Mouse (Mus musculus) kidney, adult 9 months (tissue): ENCODE data around the gene Lrrc27.
A peak's percentile ranks its signal among the peaks of the same experiment; 100 is the strongest.

Experiments used
- DNase-seq: peaks from one replicate; pipeline ENCODE4 v3.0.0; 2022

Lrrc27 gene

DNA sequence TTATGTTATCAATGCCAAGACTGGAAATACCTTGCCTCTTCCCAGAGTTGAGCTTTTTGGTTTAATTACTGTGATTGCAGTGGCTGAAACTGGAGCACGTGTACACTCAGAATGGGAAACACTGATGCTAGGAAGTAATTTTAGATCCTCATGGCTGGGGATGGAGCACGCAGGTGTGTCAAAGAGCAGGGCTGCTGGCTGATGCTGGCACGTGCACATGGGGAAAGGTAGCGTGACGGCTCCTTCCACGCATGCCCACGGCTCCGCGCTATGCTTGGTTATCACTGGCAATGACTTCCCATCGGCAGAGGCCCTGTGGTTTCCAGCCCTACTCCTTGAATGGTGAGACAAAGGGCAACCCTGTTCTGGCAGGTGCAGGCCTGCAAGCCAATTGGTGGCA is 63.4 kb downstream of the Lrrc27 start:
- DNase-seq = no peak

DNA sequence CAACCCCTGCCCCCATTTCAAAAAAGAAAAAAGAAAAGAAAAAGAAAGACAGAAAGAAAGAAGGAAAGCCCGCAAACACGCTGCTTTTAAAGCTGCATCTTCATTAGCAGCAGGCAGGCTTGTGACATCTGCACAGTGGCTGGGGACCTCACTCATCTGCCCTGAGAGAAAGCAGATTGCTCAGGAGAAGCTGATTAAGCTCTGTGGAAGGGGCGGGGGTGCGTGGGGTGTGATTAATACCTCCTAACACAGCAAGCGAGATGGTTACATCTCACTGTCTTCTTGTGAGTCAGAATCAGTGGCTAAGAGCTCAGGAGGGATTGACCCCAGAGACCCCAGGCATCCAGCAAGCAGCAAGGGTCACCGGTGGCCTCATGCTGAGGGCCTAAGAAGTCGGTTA is 64.7 kb downstream of the Lrrc27 start:
- no peak for DNase-seq

DNA sequence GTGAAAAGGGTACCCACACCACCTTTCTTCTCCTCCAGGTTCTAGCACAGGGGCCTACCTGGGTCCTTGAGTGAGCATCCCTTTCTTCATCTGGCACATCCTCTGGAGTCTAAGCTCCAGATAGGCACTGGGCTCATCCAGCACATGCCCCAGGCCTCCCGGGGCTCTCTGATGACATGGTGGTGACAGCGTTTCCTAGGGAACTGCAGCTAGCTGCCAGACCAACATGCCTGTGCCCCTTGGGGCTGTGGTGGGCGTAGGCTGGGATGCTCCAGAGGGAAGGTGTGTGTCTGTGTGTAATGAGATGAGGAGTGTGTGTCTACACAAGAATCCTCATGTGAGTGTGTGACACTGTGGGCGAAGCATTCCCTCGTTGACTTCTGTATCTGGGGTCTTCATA is 66.8 kb downstream of the Lrrc27 start:
- DNase-seq = no peak

DNA sequence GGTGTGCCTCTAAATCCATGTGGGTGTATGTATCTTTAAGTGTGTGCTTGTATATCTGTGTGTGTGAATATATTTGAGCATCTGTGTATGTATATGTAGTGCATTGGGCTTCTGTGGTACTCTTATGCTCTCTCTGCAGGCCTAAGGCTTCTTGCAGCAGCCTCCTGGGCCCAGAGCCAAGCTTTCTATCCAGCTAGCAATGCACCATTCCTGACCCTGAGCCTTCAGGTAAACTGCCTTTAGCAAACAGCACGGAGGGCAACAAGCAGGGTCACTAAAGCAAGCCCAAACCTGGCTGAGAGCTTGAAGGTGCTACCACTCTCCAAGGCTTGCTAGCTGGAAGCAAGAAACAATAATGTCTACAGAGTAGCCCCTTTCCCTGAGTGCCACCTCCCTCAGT is 67.3 kb downstream of the Lrrc27 start:
- DNase-seq = no peak

DNA sequence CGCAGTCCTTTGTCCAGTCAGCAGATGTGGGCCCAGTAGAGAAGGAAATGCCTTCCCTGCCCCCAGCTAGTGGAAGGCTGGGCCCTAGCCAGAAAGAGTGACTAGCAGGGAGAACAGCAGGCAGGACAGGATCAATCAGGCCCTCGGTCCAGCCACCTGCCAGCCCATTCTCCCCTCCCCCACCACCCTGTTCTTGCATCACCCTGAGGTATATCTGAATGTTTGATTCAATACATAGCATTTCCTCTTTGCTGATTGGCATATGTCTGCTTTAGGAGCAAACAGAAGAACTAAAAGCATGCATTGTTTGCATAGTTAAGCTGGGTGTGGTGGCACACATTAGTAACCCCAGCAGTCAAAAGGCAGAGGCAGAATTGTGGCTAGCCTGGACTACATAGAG is 68.4 kb downstream of the Lrrc27 start:
- DNase-seq = peak; percentile 38

DNA sequence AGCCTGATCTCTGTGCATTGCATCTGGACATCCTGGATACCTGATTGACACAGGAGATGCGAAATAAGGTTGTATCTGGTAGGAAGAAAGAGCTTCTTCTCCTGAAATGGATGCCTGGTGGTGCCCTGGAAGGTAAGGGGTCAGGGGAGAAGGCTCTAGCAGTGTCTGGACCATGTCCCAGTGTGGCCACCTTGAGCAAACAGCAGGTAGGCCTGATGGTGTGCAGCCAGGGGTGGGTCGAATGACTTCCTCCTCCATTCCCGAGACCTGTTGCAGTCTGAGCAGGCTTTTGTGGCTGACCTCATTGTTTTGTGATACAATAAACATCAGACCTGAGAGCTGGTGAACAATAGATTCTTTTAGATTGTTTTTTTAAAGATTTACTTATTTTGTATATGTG is 69.2 kb downstream of the Lrrc27 start:
- no peak for DNase-seq

DNA sequence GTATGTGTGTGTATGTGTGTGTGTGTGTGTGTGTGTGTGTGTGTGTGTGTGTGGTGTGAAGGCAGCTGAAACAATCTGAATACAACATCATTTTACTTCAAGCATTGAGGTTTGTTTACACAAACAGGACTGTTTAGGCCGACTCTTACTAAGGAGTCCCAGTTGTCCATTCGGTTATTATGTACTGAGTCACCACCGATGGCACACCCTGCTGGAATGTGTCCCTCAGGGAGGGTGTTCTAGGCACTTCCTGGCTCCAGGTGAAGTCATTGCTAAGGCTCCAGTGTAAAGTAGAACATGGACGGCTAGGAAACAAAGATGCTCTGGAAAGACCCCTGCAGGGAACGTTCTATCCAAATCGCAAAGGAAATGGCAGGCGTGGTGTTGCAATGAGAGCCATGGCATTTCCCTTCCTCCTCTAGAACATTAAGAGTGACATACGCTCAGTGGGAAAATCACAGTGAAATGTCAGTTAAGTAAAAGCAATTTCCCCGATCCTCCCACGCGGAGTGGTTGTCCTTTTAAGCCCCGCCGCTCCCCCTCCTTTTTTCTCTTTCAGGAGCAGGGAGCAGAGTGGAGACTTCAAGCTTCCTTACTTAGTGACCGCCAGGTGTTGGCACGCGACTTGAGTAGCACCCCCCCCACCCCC is 72.6 kb downstream of the Lrrc27 start:
- no peak for DNase-seq

DNA sequence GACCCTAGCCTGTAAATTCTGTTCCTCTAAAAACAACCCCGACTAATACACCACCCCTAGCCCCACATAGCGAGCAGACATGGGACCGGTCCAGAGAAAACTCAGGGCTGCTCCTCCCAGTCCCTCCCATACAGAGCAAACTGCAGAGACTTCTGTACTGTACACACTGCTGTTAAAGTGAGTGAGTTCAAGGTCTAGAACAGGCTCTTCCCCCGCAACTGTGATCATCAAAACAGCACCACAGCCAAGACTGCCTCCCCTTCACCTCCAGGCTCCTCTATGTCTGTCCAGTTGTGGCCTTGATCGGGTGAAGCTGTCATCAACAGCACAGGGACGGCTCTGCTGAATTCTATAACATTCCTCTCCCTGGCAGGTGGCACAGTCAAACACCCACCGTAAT is 75.8 kb downstream of the Lrrc27 start:
- no peak for DNase-seq
